19 mouse cellular contexts compared by ENCODE assay signal in genomic region chr15:99262702-99263101, GRCm38 (mm10). TPM values are rescaled to one million over a fixed set of nuclear protein-coding genes. Genes with fewer than 3 reads are reported as not detected.
"Had no signal": no experiment of that assay in that cellular context is flagged by ENCODE, and none has a peak within 500 bp of the region (broad histone marks: within the 10 kb centered on the region; RNA-seq: fewer than 3 reads in every experiment).

No protein-coding gene starts in this region.

- DNase-seq: kidney, adult 8-10 months; kidney, postnatal 10 days; kidney, postnatal 4 days; lung, embryonic 14.5 days; lung, postnatal 10 days; lung, postnatal 4 days; right cerebral cortex, adult 18-20 months; right cerebral cortex, postnatal 25 days; thymus, adult 2 months; thymus, postnatal 25 days had no signal

- H3K27me3 ChIP-seq: liver, embryonic 15.5 days had no signal

- H3K4me2 ChIP-seq: liver, embryonic 11.5 days; liver, embryonic 15.5 days; lung, embryonic 14.5 days; midbrain, embryonic 15.5 days had no signal

- H3K27ac ChIP-seq: layer of hippocampus, adult 2 months; limb, embryonic 10.5 days; liver, embryonic 15.5 days; midbrain, embryonic 10.5 days; midbrain, embryonic 15.5 days had no signal

- H3K9ac ChIP-seq: liver, embryonic 15.5 days; lung, embryonic 14.5 days; midbrain, embryonic 15.5 days had no signal

- H3K9me3 ChIP-seq: limb, embryonic 10.5 days; liver, embryonic 15.5 days; midbrain, embryonic 10.5 days; midbrain, embryonic 15.5 days had no signal

- ATAC-seq: intestine, embryonic 16.5 days; midbrain, embryonic 15.5 days had no signal

- H3K4me3 ChIP-seq: layer of hippocampus, adult 2 months; limb, embryonic 10.5 days; liver, embryonic 15.5 days; midbrain, embryonic 10.5 days; midbrain, embryonic 15.5 days had no signal

- H3K36me3 ChIP-seq: limb, embryonic 10.5 days; liver, embryonic 15.5 days; midbrain, embryonic 10.5 days; midbrain, embryonic 15.5 days had no signal

RNA-seq across cellular contexts. Expression of gene Fam186b, which starts 33.0 kb away (rescaled TPM):
- total RNA-seq: megakaryocyte, adult 5-6 weeks had no signal
- polyA plus RNA-seq: liver, embryonic 15.5 days; small intestine, adult 2 months had no signal

RNA-seq across cellular contexts. Expression of gene Kcnh3, which starts 38.0 kb away (rescaled TPM):
- total RNA-seq: megakaryocyte, adult 5-6 weeks had no signal
- polyA plus RNA-seq: limb, embryonic 10.5 days had no signal
